Mouse (Mus musculus) CH12.LX (cell line): Measurements from ENCODE around the gene Rpl9-ps1.

Source experiments
- BHLHE40 ChIP-seq: IDR thresholded peaks from 2 replicates; pipeline ENCODE4 v1.6.1; 2011; ENCODE audit warnings: mild to moderate bottlenecking, low read depth, low read length, improper control_type of control experiment
- CTCF ChIP-seq, 2 experiments: IDR thresholded peaks in 1 of 2; conservative IDR thresholded peaks in 1 of 2; 2 replicates each; pipeline ENCODE4 v1.5.1; 2011 to 2012; ENCODE audit warnings: low read depth in 2 of 2, low read length in 2 of 2, improper control_type of control experiment in 1 of 2, inconsistent platforms in 1 of 2, mild to moderate bottlenecking in 1 of 2, moderate library complexity in 1 of 2
- E2F4 ChIP-seq: IDR thresholded peaks from 2 replicates; pipeline ENCODE4 v1.6.1; 2011; ENCODE audit warnings: low read depth, low read length, improper control_type of control experiment; ENCODE audit not compliant: insufficient replicate concordance
- EP300 ChIP-seq: IDR thresholded peaks from 2 replicates; pipeline ENCODE4 v1.6.1; 2011; ENCODE audit warnings: low read length, improper control_type of control experiment
- ETS1 ChIP-seq: conservative IDR thresholded peaks from 2 replicates; pipeline ENCODE4 v1.6.1; 2012; ENCODE audit warnings: low read depth, mild to moderate bottlenecking, inconsistent platforms, low read length, improper control_type of control experiment, moderate library complexity
- IRF4 ChIP-seq: IDR thresholded peaks from 2 replicates; pipeline ENCODE4 v1.6.1; 2014; ENCODE audit warnings: low read depth, mild to moderate bottlenecking, inconsistent platforms, low read length, improper control_type of control experiment
- MAFK ChIP-seq: IDR thresholded peaks from 2 replicates; pipeline ENCODE4 v1.6.1; 2011; ENCODE audit warnings: low read length, improper control_type of control experiment; ENCODE audit not compliant: insufficient replicate concordance
- MEF2A ChIP-seq: IDR thresholded peaks from 2 replicates; pipeline ENCODE4 v1.6.1; 2014; ENCODE audit warnings: low read depth, mild to moderate bottlenecking, inconsistent platforms, low read length, improper control_type of control experiment, borderline replicate concordance
- NRF1 ChIP-seq: IDR thresholded peaks from 2 replicates; pipeline ENCODE4 v1.6.1; 2014; ENCODE audit warnings: low read depth, mild to moderate bottlenecking, inconsistent platforms, low read length, improper control_type of control experiment, moderate library complexity
- PAX5 ChIP-seq: IDR thresholded peaks from 2 replicates; pipeline ENCODE4 v1.6.1; 2012; ENCODE audit warnings: low read length, inconsistent platforms, mixed read lengths
- POLR2A ChIP-seq: IDR thresholded peaks from 2 replicates; pipeline ENCODE4 v1.6.1; 2011; ENCODE audit warnings: low read depth, mild to moderate bottlenecking, improper control_type of control experiment, low read length
- SMC3 ChIP-seq: IDR thresholded peaks from 2 replicates; pipeline ENCODE4 v1.6.1; 2011; ENCODE audit warnings: low read depth, low read length, improper control_type of control experiment
- ZKSCAN1 ChIP-seq: IDR thresholded peaks from 2 replicates; pipeline ENCODE4 v1.6.1; 2012; ENCODE audit warnings: low read depth, inconsistent platforms, low read length, improper control_type of control experiment, borderline replicate concordance
- ZNF384 ChIP-seq: IDR thresholded peaks from 2 replicates; pipeline ENCODE4 v1.6.1; 2012; ENCODE audit warnings: low read depth, low read length, improper control_type of control experiment, inconsistent platforms

GRCm38 (mm10) chr11:83689918-83690317 lies 44.5 kb upstream of the Rpl9-ps1 start:
- TF ChIP-seq POLR2A, result no peak
- TF ChIP-seq CTCF (conservative IDR thresholded peaks at IDR 0.05 in 1 of 2, IDR thresholded peaks at IDR 0.05 in 1 of 2; ENCODE audit: low read depth in 2 of 2, low read length in 2 of 2), result no peak
- TF ChIP-seq MEF2A, result no peak
- TF ChIP-seq SMC3, result no peak
- no peak for TF ChIP-seq MAFK
- no peak for TF ChIP-seq EP300
- TF ChIP-seq ZKSCAN1, result no peak
- no peak for TF ChIP-seq ZNF384
- TF ChIP-seq IRF4, result no peak
- no peak for TF ChIP-seq ETS1
- no peak for TF ChIP-seq PAX5
- TF ChIP-seq E2F4, result no peak
- no peak for TF ChIP-seq BHLHE40
- TF ChIP-seq NRF1, result no peak
